Mouse (Mus musculus) kidney, embryonic 14.5 days (tissue): ENCODE measurements at regions not wholly inside any gene's neighbourhood (a gene's known extent, or its start where the extent isn't known, plus 50 kb on each side); places are given as distances from the start of the nearest gene placed in this dataset.

Experiments used
- ATAC-seq: fragments of 200-750 bp; cut with Nextera tagmentation; 2 replicates; pipeline ENCODE4 v1.8.0; 2017; ENCODE audit warnings: moderate number of reproducible peaks, mild to moderate bottlenecking, moderate TSS enrichment, moderate library complexity; ENCODE audit not compliant: low FRiP score, low TSS enrichment
- H3K27ac ChIP-seq: fragments of 300-500 bp; sonication (generic); 2 replicates; pipeline ENCODE4 v1.5.1; 2014; ENCODE audit warnings: low read depth, mild to moderate bottlenecking, low read length, moderate library complexity, mixed read lengths
- H3K27me3 ChIP-seq: fragments of 300-500 bp; sonication (generic); 2 replicates; pipeline ENCODE4 v1.6.1; 2014; ENCODE audit warnings: mild to moderate bottlenecking, low read length; ENCODE audit not compliant: control insufficient read depth, insufficient read depth
- H3K36me3 ChIP-seq: fragments of 300-500 bp; sonication (generic); 2 replicates; pipeline ENCODE4 v1.6.1; 2014; ENCODE audit warnings: low read length, mixed read lengths; ENCODE audit not compliant: control insufficient read depth, insufficient read depth
- H3K4me1 ChIP-seq: fragments of 300-500 bp; sonication (generic); 2 replicates; pipeline ENCODE4 v1.6.1; 2014; ENCODE audit warnings: low read length, mixed read lengths; ENCODE audit not compliant: control insufficient read depth, insufficient read depth
- H3K4me2 ChIP-seq: fragments of 300-500 bp; sonication (generic); replicated peaks from 2 replicates; pipeline ENCODE4 v1.6.1; 2014; ENCODE audit warnings: low read depth, mild to moderate bottlenecking, low read length
- H3K4me3 ChIP-seq: fragments of 300-500 bp; sonication (generic); 2 replicates; pipeline ENCODE4 v1.5.1; 2014; ENCODE audit warnings: mild to moderate bottlenecking, low read length
- H3K9ac ChIP-seq: fragments of 300-500 bp; sonication (generic); 2 replicates; pipeline ENCODE4 v1.6.1; 2014; ENCODE audit warnings: low read depth, mild to moderate bottlenecking, low read length, moderate library complexity
- H3K9me3 ChIP-seq: fragments of 300-500 bp; sonication (generic); 2 replicates; pipeline ENCODE4 v1.6.1; 2016; ENCODE audit warnings: low read length; ENCODE audit not compliant: control insufficient read depth
- WGBS: fragments of 180-500 bp; shearing (Covaris S2); extraction: QIAGEN DNeasy Blood & Tissue Kit; methylation state at CpG from one replicate; pipeline ENCODE4 v1.1.7; 2014; 5-methylcytosine and 5-hydroxymethylcytosine counted together

GRCm38 (mm10) chr10:111083338-111083737 lies 73.4 kb upstream of the Zdhhc17 start:
- no peak for ATAC-seq
- Histone ChIP-seq H3K36me3 (no peaks in the 10 kb centered on the region), H3K9me3 (no peaks in the 10 kb centered on the region), H3K4me2 (no peak overlapping the region), H3K9ac (no peak overlapping the region), H3K27ac (no peak overlapping the region), H3K4me1 (no peaks in the 10 kb centered on the region), H3K4me3 (no peak overlapping the region), H3K27me3 (no peaks in the 10 kb centered on the region)
- 43% methylated on average over 4 of the region's 4 CpGs for WGBS

DNA sequence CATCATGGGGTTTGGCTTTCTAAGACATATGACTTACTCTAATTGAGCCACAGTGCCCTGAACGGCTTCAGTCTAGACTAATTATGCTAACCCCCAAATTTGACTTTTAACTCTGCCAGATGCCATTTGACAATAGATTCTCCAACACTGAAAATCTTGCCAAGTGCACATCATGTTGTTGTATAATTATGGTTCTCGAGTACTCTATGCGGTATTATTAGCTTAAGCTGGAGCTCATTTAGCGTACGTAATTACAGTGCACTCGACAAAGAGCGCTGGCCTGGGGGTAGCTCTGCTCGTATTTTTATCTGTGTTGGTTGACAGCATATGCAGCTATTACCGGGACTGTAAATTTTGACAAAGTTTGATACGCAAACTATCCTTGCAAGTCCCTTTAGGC lies 70.4 kb upstream of the Zdhhc17 start:
- Histone ChIP-seq H3K36me3 (no peaks in the 10 kb centered on the region), H3K4me2 (no peak overlapping the region), H3K4me1 (no peaks in the 10 kb centered on the region), H3K27me3 (no peaks in the 10 kb centered on the region), H3K9ac (no peak overlapping the region), H3K4me3 (no peak overlapping the region), H3K27ac (no peak overlapping the region), H3K9me3 (no peaks in the 10 kb centered on the region)
- WGBS = 74% methylated on average over 10 of the region's 10 CpGs
- ATAC-seq = no peak

GRCm38 (mm10) chr10:111079051-111079450 lies 69.1 kb upstream of the Zdhhc17 start:
- Histone ChIP-seq H3K4me3 (no peak overlapping the region), H3K27ac (no peak overlapping the region), H3K4me1 (no peaks in the 10 kb centered on the region), H3K9me3 (no peaks in the 10 kb centered on the region), H3K4me2 (no peak overlapping the region), H3K27me3 (no peaks in the 10 kb centered on the region), H3K36me3 (no peaks in the 10 kb centered on the region), H3K9ac (no peak overlapping the region)
- no peak for ATAC-seq
- WGBS = 83% methylated on average over 6 of the region's 6 CpGs

DNA sequence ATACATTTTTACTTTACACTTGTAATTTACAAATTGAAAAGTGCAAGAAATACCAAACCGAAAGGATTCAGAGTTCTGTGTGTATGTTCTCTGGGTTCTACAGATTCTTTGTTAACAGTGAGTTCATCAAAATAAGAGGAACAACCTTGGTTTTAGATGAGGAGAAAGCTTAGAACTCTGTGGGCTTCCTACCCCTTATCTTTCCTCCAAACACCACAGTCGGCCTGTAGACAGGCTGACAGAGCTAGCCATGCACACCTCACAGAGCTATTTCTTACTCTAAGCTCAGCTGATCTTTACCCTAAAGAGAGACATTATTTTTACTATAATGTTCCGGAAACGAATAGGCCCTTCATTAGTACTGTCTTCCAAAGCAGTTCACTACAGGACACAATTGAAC lies 67.7 kb upstream of the Zdhhc17 start:
- H3K9me3 ChIP-seq = no peaks in the 10 kb centered on the region
- H3K27ac ChIP-seq = no peak overlapping the region
- WGBS = 92% methylated on average over 4 of the region's 4 CpGs
- H3K9ac ChIP-seq = no peak overlapping the region
- H3K4me2 ChIP-seq = no peak overlapping the region
- ATAC-seq = no peak
- H3K27me3 ChIP-seq = no peaks in the 10 kb centered on the region
- H3K4me3 ChIP-seq = no peak overlapping the region
- H3K4me1 ChIP-seq = 0 out of 2 replicates have a peak, but pooled peaks cover 6% of the 10 kb centered on the region
- H3K36me3 ChIP-seq = no peaks in the 10 kb centered on the region

DNA sequence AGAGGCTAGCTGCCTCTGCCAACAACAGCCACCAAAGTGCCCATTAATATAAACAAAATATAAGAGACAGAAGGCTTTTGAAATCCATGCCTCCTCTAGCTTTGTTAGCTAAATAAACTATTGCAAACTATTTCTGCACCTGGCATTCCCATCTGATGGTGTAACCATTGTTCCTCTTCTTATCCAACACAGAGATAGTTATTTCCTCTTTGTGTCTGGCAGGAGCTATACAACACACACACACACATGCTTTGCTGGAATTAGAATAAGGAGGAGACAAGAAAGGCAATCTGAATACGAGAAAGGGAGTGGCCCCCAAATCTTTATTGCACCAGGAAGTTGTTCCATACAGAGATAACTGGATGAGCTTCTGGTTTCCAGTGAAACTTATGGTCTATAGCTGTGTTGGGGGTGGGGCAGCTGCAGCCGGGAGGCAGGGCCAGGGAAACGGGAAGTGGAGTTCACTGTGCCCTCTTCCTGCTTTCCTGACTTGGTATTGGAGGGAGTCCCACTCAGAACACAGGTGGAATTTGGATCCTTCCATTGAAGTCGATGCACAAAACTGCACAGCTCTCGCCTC lies 64.0 kb upstream of the Zdhhc17 start:
- peaks cover 13% of the 10 kb centered on the region; the same call in 1 of the 2 replicates for H3K4me1 ChIP-seq
- H3K4me2 ChIP-seq = no peak overlapping the region
- H3K4me3 ChIP-seq = no peak overlapping the region
- H3K9ac ChIP-seq = no peak overlapping the region
- no peaks in the 10 kb centered on the region for H3K9me3 ChIP-seq
- peak overlapping the region; percentile 2; the same call in 1 of the 2 replicates for H3K27ac ChIP-seq
- H3K27me3 ChIP-seq = no peaks in the 10 kb centered on the region
- no peaks in the 10 kb centered on the region for H3K36me3 ChIP-seq
- 56% methylated on average over 5 of the region's 5 CpGs for WGBS
- ATAC-seq = no peak

GRCm38 (mm10) chr10:111073262-111073661 lies 63.3 kb upstream of the Zdhhc17 start:
- no peak overlapping the region for H3K9ac ChIP-seq
- 22% methylated on average over 14 of the region's 14 CpGs for WGBS
- no peak overlapping the region for H3K4me3 ChIP-seq
- H3K4me1 ChIP-seq = peaks cover 13% of the 10 kb centered on the region; the same call in 1 of the 2 replicates
- no peaks in the 10 kb centered on the region for H3K27me3 ChIP-seq
- no peaks in the 10 kb centered on the region for H3K9me3 ChIP-seq
- no peak overlapping the region for H3K4me2 ChIP-seq
- H3K36me3 ChIP-seq = no peaks in the 10 kb centered on the region
- ATAC-seq = no peak
- 0 out of 2 replicates have a peak overlapping the region, but pooled peaks have one; percentile 2 for H3K27ac ChIP-seq

DNA sequence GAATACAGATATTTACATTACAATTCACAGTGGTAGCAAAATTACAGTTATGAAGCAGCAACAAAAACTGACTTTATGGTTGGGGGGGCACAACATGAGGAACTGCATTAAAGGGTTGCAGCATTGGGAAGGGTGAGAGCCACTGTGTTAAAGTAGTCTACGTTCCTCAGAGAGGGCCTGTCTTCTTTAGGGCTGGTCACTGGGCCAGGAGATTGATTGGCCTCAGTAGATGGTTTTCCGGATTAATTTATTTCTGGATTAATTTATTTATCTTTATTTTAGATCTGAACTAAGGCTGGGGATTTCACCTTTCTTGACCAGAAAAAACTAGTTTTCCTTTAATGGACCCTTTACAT lies 62.6 kb upstream of the Zdhhc17 start:
- Histone ChIP-seq H3K27me3 (no peaks in the 10 kb centered on the region), H3K4me1 (peaks cover 13% of the 10 kb centered on the region; the same call in 1 of the 2 replicates), H3K4me3 (no peak overlapping the region), H3K9me3 (no peaks in the 10 kb centered on the region), H3K4me2 (no peak overlapping the region; the same call in 1 of the 2 replicates), H3K36me3 (no peaks in the 10 kb centered on the region), H3K27ac (no peak overlapping the region), H3K9ac (no peak overlapping the region)
- WGBS = 49% methylated on average over 2 of the region's 2 CpGs
- ATAC-seq = no peak

- Histone ChIP-seq H3K4me2 (no peak overlapping the region; the same call in 1 of the 2 replicates), H3K9me3 (no peaks in the 10 kb centered on the region), H3K4me3 (no peak overlapping the region), H3K27ac (no peak overlapping the region), H3K4me1 (peaks cover 13% of the 10 kb centered on the region; the same call in 1 of the 2 replicates), H3K27me3 (no peaks in the 10 kb centered on the region), H3K9ac (no peak overlapping the region), H3K36me3 (no peaks in the 10 kb centered on the region)
- WGBS = 14% methylated on average over 8 of the region's 11 CpGs
- ATAC-seq = peak; percentile 89
Measured at GRCm38 (mm10) chr10:111071805-111072553, 62.0 kb upstream of the Zdhhc17 start.

DNA sequence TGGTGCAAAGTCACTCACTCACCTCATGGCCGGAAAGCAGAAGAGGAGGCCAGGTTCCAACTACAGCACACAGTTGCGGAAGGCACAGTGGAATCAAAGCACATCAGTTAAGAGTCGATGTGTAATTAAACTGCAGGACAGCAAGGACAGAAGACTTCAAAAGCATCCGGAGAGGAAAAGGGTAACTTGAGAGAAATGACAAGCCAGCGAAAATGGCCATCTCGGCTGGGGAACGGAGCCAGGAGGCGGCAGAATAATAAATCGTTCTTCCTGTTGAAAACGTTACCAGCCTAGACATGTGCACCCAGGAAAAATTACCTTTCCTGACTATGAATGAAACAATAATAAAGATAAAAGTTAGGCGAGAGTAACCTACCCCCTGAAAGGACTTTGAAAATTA lies 56.2 kb upstream of the Zdhhc17 start:
- Histone ChIP-seq H3K4me2 (no peak overlapping the region), H3K9me3 (no peaks in the 10 kb centered on the region), H3K4me3 (no peak overlapping the region), H3K36me3 (no peaks in the 10 kb centered on the region), H3K27me3 (no peaks in the 10 kb centered on the region), H3K4me1 (no peaks in the 10 kb centered on the region), H3K27ac (no peak overlapping the region), H3K9ac (no peak overlapping the region)
- 25% methylated on average over 11 of the region's 11 CpGs for WGBS
- no peak for ATAC-seq
